Mouse (Mus musculus) macrophage (primary cell): Measurements from ENCODE around the gene Klhdc8b. TPM values are rescaled to one million over a fixed set of nuclear protein-coding genes. Genes with fewer than 3 reads are reported as not detected.
A peak's percentile ranks its signal among the peaks of the same experiment; 100 is the strongest.

Experiments used
- H3K27ac ChIP-seq: fragments of 350-480 bp; formaldehyde crosslinking; 2 replicates; pipeline ENCODE4 v1.9.0; 2021
- H3K36me3 ChIP-seq: fragments of 350-480 bp; formaldehyde crosslinking; 2 replicates; pipeline ENCODE4 v1.9.0; 2021; ENCODE audit errors: inconsistent target
- H3K4me3 ChIP-seq: fragments of 350-480 bp; formaldehyde crosslinking; 2 replicates; pipeline ENCODE4 v1.9.0; 2021; ENCODE audit errors: inconsistent target
- H3K79me2 ChIP-seq: fragments of 350-480 bp; formaldehyde crosslinking; 2 replicates; pipeline ENCODE4 v1.9.0; 2021; ENCODE audit errors: inconsistent target
- WGBS: methylation state at CpG from one replicate; pipeline ENCODE4 v1.1.7; 2026; ENCODE audit warnings: inconsistent platforms; ENCODE audit not compliant: missing documents; 5-methylcytosine and 5-hydroxymethylcytosine counted together
- polyA plus RNA-seq: library from polyadenylated mRNA; stranded (reverse); fragments of 250-400 nt; gene quantifications from 3 replicates; pipeline ENCODE4 v1.2.4, GENCODE M21; 2018; ENCODE audit warnings: inconsistent platforms
- total RNA-seq, 78 experiments: library from RNA; depleted of rRNA; stranded (reverse); fragments of 250-400 nt; gene quantifications; 1 replicate in 9 of 78; 2 replicates in 24 of 78; 3 replicates in 43 of 78; 4 replicates in 2 of 78; pipeline ENCODE4 v1.2.4; 2018; ENCODE audit warnings: inconsistent platforms in 56 of 78

Klhdc8b gene
- 10 to 100 TPM; 17.2 to 49.6 (median 34.8) TPM for total RNA-seq (2018; cell fraction: chromatin; rRNA removed)
- total RNA-seq (2018; cell fraction: cytosol; rRNA removed), result 1 to 10 TPM in 9 of 26 experiments, under 1 TPM in 17; 0.10 to 3.1 (median 0.67) TPM
- total RNA-seq (2018; cell fraction: nucleus; rRNA removed), result 10 to 100 TPM in 24 of 26 experiments, 1 to 10 TPM in 2; 7.4 to 27.6 (median 18.3) TPM
- polyA plus RNA-seq, result 1.5 to 1.9 TPM (median 1.6 TPM) in 3 replicates

DNA sequence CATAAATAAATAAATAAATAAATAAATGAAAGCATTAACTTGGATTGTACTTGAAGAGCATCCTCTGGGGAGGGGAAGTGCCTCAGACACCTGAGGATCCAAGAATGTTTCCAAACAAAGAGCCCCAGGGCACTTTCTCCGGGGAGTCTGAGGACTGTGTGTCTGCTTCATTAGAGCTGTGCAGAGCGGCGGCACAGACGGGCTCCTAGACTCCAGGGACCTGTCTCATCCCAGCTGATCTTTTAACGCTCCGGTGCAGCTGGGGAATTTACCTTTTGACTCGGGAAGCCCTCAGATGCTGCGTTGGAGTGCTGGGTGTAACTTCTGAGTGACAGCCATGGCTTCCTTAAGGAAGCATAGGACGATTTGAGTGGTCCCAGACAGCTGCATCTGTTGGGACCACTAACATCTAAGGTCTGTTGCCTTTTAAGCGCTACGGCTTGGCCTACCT lies at the start of gene Klhdc8b:
TSS of gene Klhdc8b (minus strand) at position 401 of the 451 bp plus-strand sequence.
- peaks cover 29% of the 10 kb centered on the region for H3K36me3 ChIP-seq
- H3K79me2 ChIP-seq, result peaks cover 37% of the 10 kb centered on the region
- WGBS, result 32% methylated on average over 11 of the region's 11 CpGs
- H3K27ac ChIP-seq, result peak within 1 kb of the TSS; percentile 29; the same call in 1 of the 2 replicates
- peak within 1 kb of the TSS; percentile 89 for H3K4me3 ChIP-seq

DNA sequence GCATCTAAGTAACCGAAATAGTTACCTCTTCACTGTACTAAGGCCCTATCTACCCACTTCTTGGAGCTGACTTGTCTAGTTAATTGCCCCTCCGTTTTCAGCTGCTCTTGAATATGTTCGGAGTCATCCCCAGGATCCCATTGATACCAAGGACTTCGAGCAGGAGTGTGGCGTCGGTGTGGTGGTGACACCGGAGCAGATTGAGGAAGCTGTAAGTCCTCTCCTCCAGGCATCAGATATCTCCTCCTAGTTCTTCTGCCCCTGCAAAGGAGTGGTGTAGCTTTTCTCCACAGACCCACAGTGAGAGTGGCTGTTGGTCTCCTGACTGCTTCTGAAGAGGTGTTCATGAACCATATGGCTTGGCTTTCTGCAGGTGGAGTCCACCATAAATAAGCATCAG lies 47.4 kb upstream of the Klhdc8b start:
- Histone ChIP-seq H3K27ac (no peak overlapping the region), H3K79me2 (peaks cover 20% of the 10 kb centered on the region), H3K36me3 (peaks cover 42% of the 10 kb centered on the region), H3K4me3 (peak overlapping the region; percentile 79)
- 74% methylated on average over 7 of the region's 7 CpGs for WGBS

DNA sequence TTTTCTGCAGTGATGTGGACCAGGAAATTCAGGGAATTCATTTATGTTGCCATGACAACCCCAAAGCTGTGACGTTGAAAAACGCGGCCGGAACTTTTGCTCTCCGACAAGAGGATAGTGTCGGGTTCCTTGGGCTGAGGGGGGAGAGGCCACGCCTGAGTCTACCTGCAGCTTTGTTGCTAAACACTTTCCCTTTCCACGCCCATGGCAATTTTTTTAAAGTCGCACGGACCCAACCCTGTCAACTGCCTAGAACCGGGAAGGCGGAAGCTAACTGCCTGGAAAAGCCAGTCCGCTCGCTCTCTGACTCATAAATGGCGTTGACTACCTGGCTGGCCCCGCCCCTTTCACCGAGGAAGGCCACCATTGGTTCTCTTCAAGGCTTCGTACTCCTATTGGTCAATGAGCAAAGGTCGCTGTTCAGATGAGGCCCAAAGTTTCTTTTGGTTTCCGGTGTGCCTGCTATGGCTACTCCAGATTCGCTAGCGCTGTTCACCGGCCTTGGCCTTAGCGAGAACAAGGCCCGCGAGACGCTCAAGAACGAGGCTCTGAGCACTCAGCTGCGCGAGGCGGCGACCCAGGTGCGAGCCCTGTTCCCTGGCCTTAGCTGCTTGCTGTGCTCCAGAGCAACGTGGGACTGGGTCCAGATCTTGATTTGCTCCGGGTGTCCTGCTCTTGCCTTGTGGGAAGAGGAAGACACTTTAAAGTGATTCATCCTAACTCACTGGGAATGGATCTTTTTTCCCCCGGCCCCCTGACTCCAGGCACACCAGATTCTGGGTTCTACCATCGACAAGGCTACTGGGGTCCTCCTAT lies 46.4 kb upstream of the Klhdc8b start, which contains the start of gene Qars:
TSS of gene Qars (plus strand) at position 88 of the 816 bp plus-strand sequence.
- Histone ChIP-seq H3K27ac (peak within 1 kb of the TSS; percentile 75), H3K36me3 (peaks cover 39% of the 10 kb centered on the region), H3K79me2 (peaks cover 20% of the 10 kb centered on the region), H3K4me3 (peak within 1 kb of the TSS; percentile 79)
- 2% methylated on average over 37 of the region's 37 CpGs for WGBS

DNA sequence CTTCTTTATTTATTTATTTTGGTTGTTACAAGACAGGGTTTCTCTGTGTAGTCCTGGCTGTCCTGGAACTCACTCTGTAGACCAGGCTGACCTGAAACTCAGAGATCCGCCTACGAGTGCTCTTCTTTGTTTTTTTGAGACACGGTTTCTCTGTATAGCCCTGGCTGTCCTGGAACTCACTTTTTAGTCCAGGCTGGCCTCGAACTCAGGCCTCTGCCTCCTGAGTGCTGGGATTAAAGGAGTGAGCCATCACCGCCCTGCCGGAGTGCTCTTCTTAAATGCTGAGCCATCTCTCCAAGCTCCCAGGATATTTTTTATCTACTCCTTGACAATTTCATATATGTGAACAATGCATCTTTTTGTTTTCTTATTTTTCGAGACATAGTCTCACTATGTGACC lies 45.5 kb upstream of the Klhdc8b start:
- H3K79me2 ChIP-seq, result peaks cover 20% of the 10 kb centered on the region
- H3K36me3 ChIP-seq, result peaks cover 36% of the 10 kb centered on the region
- H3K27ac ChIP-seq, result no peak overlapping the region
- WGBS, result 94% methylated on average over 7 of the region's 7 CpGs
- peak overlapping the region; percentile 79; the same call in 1 of the 2 replicates for H3K4me3 ChIP-seq

DNA sequence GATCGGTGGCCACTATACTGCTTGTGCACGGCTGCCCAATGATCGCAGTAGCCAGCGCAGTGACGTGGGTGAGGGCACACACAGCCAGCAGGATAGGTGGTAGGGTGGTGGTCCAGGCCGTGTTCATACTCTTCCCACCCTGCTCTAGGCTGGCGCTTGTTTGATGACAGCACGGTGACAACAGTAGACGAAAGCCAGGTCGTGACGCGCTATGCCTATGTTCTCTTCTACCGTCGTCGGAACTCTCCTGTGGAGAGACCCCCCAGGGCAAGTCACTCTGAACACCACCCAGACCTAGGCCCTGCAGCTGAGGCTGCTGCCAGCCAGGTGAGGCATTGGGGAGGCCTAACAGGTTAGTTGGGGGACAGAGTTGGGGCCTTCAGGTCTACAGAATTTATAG lies 38.6 kb upstream of the Klhdc8b start:
- Histone ChIP-seq H3K79me2 (no peaks in the 10 kb centered on the region; the same call in 1 of the 2 replicates), H3K27ac (no peak overlapping the region), H3K4me3 (no peak overlapping the region), H3K36me3 (peaks cover 77% of the 10 kb centered on the region)
- WGBS, result 98% methylated on average over 15 of the region's 15 CpGs

DNA sequence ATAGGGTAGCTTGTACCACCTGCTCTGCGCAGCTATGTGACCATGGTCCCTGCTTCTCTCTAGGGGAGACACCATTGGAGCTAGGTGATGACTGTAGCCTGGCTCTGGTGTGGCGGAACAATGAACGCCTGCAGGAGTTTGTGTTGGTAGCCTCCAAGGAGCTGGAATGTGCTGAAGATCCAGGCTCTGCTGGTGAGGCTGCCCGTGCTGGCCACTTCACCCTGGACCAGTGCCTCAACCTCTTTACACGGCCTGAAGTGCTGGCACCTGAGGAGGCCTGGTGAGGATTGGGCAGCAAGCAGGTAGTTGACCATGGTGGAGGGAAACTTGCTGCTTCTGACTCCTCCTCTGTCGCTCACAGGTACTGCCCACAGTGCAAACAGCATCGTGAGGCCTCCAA lies 37.9 kb upstream of the Klhdc8b start:
- no peak overlapping the region for H3K4me3 ChIP-seq
- peaks cover 84% of the 10 kb centered on the region for H3K36me3 ChIP-seq
- H3K79me2 ChIP-seq, result no peaks in the 10 kb centered on the region; the same call in 1 of the 2 replicates
- no peak overlapping the region for H3K27ac ChIP-seq
- 92% methylated on average over 7 of the region's 7 CpGs for WGBS

DNA sequence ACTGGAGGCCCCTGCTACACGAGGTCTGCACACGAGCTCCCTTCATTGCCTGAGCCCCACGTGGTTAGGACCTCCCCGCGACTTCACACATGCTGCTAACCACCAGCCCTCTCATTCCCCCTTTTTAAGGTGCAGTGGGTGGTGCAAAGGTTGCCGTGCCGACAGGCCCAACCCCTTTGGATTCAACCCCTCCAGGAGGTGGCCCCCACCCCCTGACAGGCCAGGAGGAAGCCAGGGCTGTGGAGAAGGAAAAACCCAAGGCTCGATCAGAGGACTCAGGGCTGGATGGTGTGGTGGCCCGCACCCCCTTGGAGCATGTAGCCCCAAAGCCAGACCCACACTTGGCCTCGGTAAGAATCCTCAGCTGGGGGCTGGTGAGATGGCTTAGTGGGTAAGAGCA lies 33.5 kb upstream of the Klhdc8b start:
- peaks cover 69% of the 10 kb centered on the region for H3K36me3 ChIP-seq
- no peak overlapping the region for H3K27ac ChIP-seq
- H3K79me2 ChIP-seq, result peaks cover 32% of the 10 kb centered on the region
- WGBS, result 83% methylated on average over 10 of the region's 10 CpGs
- no peak overlapping the region for H3K4me3 ChIP-seq

DNA sequence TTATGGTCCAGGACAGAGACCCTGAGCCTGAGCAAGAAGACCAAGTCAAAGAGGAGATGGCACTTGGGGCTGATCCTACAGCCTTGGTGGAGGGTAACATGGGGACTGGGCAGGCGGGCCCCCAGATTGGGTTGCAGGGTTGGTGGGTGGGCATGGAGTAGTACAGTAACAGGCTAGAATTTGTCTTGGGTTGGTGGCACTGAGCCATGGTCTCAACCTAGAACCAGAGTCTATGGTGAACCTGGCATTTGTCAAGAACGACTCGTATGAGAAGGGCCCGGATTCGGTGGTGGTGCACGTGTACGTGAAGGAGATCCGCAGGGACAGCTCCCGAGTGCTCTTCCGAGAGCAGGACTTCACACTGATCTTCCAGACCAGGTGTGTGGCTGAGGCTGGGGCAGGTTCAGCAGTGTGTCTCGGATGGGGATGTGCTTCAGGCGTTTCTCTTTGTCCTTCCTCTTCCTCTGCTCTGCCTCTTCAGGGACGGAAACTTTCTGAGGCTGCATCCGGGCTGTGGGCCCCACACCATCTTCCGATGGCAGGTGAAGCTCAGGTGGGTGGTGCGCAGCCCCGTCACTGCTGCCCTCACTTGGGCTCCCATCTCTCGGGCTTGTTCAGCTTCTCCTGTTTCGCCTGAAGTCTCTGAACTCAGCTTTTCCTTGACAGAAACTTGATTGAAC lies 32.9 kb upstream of the Klhdc8b start:
- H3K27ac ChIP-seq, result no peak overlapping the region
- H3K4me3 ChIP-seq, result no peak overlapping the region
- WGBS, result 98% methylated on average over 18 of the region's 19 CpGs
- peaks cover 32% of the 10 kb centered on the region for H3K79me2 ChIP-seq
- peaks cover 63% of the 10 kb centered on the region for H3K36me3 ChIP-seq

DNA sequence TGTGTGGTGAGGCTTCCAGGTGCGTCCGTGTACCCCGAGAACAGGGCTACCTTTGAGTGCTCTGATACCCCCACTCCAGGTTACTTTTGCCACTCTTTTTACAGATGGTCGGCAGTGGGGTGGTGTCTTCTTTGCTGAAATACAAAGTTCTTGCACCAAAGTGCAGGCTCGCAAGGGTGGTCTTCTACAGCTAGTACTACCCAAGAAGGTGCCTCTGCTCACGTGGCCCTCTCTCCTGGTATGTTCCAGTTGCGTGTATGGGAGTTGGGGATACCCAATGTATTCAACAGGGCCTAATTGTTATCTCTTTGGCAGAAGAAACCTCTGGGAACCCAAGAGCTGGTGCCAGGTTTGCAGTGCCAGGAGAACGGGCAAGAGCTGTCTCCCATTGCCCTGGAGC lies 31.9 kb upstream of the Klhdc8b start:
- no peak overlapping the region for H3K4me3 ChIP-seq
- WGBS, result 98% methylated on average over 8 of the region's 8 CpGs
- H3K79me2 ChIP-seq, result peaks cover 32% of the 10 kb centered on the region

DNA sequence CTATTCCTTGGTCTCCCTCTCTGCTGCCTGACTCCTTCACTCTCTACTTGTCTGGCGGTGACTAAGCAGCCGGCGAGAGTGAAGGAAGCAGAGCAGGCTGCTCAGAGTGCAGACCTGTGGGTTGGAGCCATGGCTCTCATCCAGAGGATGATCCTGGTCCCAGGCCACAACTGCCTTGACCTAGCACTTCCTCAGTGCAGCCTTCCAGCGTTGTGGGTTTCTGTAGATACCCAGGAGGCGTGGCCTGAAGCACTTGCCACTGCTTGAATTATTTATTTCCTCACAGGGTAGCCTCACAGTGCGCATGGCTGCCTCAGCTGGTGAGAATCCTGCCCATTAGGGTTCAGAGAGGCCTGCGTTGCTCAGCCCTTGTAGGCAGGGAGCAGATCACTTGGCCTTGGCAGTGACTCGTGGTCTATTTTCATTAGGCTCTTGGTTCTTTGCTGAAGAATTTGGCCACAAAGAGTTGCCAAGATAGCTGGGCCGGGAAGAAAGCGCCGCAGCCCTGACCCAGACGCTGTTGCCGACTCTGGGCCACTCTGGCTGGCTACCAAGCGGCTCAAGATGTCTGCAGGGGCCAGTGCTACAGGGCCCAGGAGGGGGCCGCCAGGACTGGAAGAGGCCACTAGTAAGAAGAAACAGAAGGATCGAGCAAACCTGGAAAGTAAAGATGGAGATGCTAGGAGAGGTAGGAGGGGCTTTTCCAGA lies 30.8 kb upstream of the Klhdc8b start:
- 41% methylated on average over 16 of the region's 16 CpGs for WGBS
- peaks cover 42% of the 10 kb centered on the region for H3K36me3 ChIP-seq
- peaks cover 32% of the 10 kb centered on the region for H3K79me2 ChIP-seq
- peak overlapping the region; percentile 75 for H3K27ac ChIP-seq
- peak overlapping the region; percentile 95 for H3K4me3 ChIP-seq

More for the DNA sequence above, 31.9 kb upstream of the Klhdc8b start:
- Histone ChIP-seq H3K27ac (no peak overlapping the region), H3K36me3 (peaks cover 53% of the 10 kb centered on the region)

DNA sequence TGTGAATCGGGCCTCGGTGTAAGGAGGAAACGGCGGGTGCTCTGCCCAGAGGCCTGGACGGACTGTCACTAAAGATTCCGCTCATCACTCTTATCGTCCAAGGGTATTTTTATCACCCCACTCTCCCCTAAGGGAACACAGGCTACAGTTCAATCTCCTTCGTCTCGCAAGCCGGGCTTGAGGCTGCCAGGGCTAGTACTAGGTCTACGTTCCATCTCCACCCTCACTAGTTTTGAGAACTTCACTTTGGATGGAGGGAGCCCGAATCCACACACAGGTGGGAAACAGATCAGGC lies 29.9 kb upstream of the Klhdc8b start:
- peak overlapping the region; percentile 75 for H3K27ac ChIP-seq
- peaks cover 32% of the 10 kb centered on the region for H3K36me3 ChIP-seq
- 3% methylated on average over 12 of the region's 12 CpGs for WGBS
- H3K79me2 ChIP-seq, result peaks cover 32% of the 10 kb centered on the region
- peak overlapping the region; percentile 95 for H3K4me3 ChIP-seq

DNA sequence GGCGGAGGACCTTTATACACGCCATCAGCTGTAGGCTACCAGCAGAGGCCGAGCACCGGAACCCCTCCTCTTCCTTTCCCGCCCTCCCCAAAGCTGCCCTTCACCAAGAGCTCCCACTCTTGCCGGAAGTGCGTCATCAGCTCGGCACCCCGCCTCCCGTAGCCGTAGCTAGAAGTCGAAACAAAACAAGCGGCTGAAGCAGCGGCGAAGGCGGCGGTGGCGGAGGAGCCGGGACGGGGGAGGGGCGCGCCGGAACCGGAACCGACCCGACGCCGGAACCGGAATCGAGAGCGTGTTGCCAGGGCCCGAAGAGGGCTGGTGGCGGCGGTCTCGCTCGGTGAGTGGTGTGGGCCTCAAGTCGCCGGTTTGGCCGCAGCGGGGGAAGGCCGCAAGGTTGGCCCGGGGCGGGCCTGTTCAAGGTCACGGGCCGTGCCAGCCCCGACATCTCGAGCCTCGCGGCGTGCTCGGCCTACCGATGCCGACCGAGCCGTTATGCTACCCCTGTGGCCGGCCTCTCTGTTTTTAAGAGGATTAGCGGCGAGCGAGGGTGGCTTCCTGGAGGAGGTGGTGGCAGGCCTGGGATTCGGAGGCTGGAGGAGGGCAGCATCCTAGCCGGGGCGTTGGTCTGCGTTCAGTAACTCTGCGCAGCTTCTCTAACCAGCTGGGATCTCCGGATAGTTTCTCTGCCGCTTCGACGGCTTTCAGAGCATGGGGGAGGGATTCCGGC lies 29.3 kb upstream of the Klhdc8b start, which contains the start of gene Usp19:
TSS of gene Usp19 (plus strand) at position 44 of the 727 bp plus-strand sequence.
- H3K79me2 ChIP-seq, result peaks cover 32% of the 10 kb centered on the region
- WGBS, result under 1% methylated on average over 69 of the region's 69 CpGs
- peaks cover 27% of the 10 kb centered on the region for H3K36me3 ChIP-seq
- H3K27ac ChIP-seq, result peak within 1 kb of the TSS; percentile 75
- H3K4me3 ChIP-seq, result peak within 1 kb of the TSS; percentile 95

DNA sequence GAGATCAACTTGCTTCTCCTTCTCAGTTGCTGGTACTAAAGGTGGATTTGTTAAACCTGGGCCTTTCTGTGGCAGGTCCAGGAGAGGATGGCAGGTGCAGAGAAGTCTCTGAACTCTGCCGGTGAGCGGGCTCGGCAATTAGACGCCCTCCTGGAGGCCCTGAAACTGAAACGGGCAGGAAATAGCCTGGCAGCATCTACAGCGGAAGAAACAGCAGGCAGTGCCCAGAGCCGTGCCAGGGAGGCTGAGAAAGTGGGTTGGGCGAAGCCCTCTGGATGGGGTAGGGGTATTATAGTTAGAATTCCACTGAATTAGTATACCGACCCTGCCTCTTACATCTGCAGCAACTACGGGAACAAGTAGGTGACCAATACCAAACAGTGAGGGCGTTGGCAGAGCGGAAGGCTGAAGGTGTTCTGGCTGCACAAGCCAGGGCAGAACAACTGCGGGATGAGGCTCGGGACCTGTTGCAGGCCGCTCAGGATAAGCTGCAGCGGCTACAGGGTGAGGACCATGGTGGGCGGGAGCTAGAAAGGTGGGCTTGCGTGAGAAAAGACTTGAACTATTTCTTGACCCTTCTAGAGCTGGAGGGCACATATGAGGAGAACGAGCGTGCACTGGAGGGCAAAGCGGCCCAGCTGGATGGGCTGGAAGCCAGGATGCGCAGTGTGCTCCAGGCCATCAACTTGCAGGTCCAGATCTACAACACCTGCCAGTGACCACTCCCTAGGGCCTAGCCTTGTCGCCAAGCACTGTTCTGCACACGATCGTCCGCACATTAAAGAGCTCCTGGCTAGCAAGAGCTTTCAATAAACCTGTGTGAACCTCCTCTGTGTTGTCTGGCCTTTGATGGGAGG lies 28.5 kb upstream of the Klhdc8b start:
- H3K4me3 ChIP-seq, result peak overlapping the region; percentile 40
- peak overlapping the region; percentile 48 for H3K27ac ChIP-seq
- H3K79me2 ChIP-seq, result peaks cover 32% of the 10 kb centered on the region
- 50% methylated on average over 25 of the region's 26 CpGs for WGBS
- H3K36me3 ChIP-seq, result peaks cover 20% of the 10 kb centered on the region
